Mouse (Mus musculus) cortical plate, adult 2 months (tissue): ENCODE data around the gene Art4.

Experiments used
- CTCF ChIP-seq: fragments of 200-500 bp; IDR thresholded peaks from 2 replicates; pipeline ENCODE4 v1.5.1; 2011; ENCODE audit warnings: mild to moderate bottlenecking, control low read depth, low read length; ENCODE audit not compliant: insufficient read depth; ENCODE audit errors: extremely low read depth
- POLR2A ChIP-seq: fragments of 200-500 bp; IDR thresholded peaks from 2 replicates; pipeline ENCODE4 v1.6.1; 2011; ENCODE audit warnings: mild to moderate bottlenecking, low read length, control low read depth; ENCODE audit not compliant: insufficient read depth; ENCODE audit errors: extremely low read depth

DNA sequence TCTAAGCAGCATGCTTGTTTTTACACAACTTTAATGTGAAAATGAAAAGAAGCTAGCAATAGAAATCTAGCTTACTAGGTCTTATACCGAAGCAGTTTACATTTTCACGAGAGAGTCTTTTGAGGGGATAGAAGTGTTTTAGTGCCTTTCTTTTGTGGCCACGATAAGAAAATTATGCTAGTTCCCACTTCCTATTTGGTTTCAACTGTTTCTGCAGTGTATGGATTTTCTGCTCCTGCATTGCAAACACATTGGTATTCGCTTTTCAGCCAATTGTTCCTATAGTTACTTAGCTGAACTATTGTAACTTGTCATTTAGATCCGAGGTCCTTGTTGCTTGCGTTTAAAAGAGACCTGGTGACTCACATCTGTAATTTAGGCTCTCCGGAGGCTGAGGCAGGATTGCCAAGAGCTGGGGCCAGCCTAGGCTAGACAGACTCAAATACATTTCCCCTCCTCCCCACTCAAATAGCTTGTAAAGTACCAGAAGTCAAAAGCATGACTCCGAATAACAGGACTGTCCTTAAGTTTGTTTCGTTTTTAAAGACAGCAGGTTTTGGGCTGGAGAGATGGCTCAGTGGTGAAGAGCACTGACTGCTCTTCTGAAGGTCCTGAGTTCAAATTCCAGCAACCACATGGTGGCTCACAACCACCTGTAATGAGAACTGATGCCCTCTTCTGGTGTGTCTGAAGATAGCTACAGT, 52.7 kb downstream of the Art4 start:
- TF ChIP-seq POLR2A = no peak
- no peak for TF ChIP-seq CTCF
